Mouse (Mus musculus) liver, embryonic 14.5 days (tissue): Measurements from ENCODE around the gene Zfp13. TPM values are rescaled to one million over a fixed set of nuclear protein-coding genes. Genes with fewer than 3 reads are reported as not detected.

Source experiments
- polyA plus RNA-seq, 2 experiments: library from polyadenylated mRNA; depleted of rRNA in 1 of 2; stranded (reverse) in 1 of 2; unstranded in 1 of 2; fragments of >200 nt; fragmentation: Nextera tagmentation in 1 of 2; extraction: Ambion mirVana in 1 of 2; gene quantifications; 2 replicates each; pipeline versions ENCODE4 v1.2.1 to v1.2.3; 2012 to 2014

The Zfp13 gene
- polyA plus RNA-seq, 2 experiments: 1.3 to 1.9 TPM

Other genes with a start within 250 kb of the Zfp13 start
- gene Vmn2r116, start 214.9 kb downstream of the Zfp13 start, polyA plus RNA-seq (2012; rRNA removed): not detected in 2 replicates
- gene Vmn2r116, start 214.9 kb downstream of the Zfp13 start, polyA plus RNA-seq (2014; fragmentation: Nextera tagmentation; extraction: Ambion mirVana): not detected in 2 replicates
- not detected in 2 replicates for gene Vmn2r117, start 119.8 kb downstream of the Zfp13 start, polyA plus RNA-seq (2012; rRNA removed)
- gene Vmn2r117, start 119.8 kb downstream of the Zfp13 start, polyA plus RNA-seq (2014; fragmentation: Nextera tagmentation; extraction: Ambion mirVana): not detected in 2 replicates
- gene Zfp213, start 35.2 kb downstream of the Zfp13 start, polyA plus RNA-seq (2012; rRNA removed): 3.7 and 4.1 TPM in 2 replicates
- gene Zfp213, start 35.2 kb downstream of the Zfp13 start, polyA plus RNA-seq (2014; fragmentation: Nextera tagmentation; extraction: Ambion mirVana): 4.1 and 4.8 TPM in 2 replicates
- not detected in 2 replicates for gene Zscan10, start 1.4 kb upstream of the Zfp13 start, polyA plus RNA-seq (2012; rRNA removed)
- not detected in 2 replicates for gene Zscan10, start 1.4 kb upstream of the Zfp13 start, polyA plus RNA-seq (2014; fragmentation: Nextera tagmentation; extraction: Ambion mirVana)
- 0.11 and 0.12 TPM in 2 replicates for gene Mmp25, start 45.8 kb upstream of the Zfp13 start, polyA plus RNA-seq (2012; rRNA removed)
- gene Mmp25, start 45.8 kb upstream of the Zfp13 start, polyA plus RNA-seq (2014; fragmentation: Nextera tagmentation; extraction: Ambion mirVana): 0.11 TPM in 1 of 2 replicates, not detected in the other
- gene Bicdl2, start 61.0 kb upstream of the Zfp13 start, polyA plus RNA-seq (2012; rRNA removed): 0.02 TPM in 2 replicates
- gene Bicdl2, start 61.0 kb upstream of the Zfp13 start, polyA plus RNA-seq (2014; fragmentation: Nextera tagmentation; extraction: Ambion mirVana): not detected in 2 replicates
- gene Hcfc1r1, start 74.1 kb upstream of the Zfp13 start, polyA plus RNA-seq (2012; rRNA removed): 11.3 and 15.3 TPM in 2 replicates
- 21.0 and 24.5 TPM in 2 replicates for gene Hcfc1r1, start 74.1 kb upstream of the Zfp13 start, polyA plus RNA-seq (2014; fragmentation: Nextera tagmentation; extraction: Ambion mirVana)
- gene Thoc6, start 74.4 kb upstream of the Zfp13 start, polyA plus RNA-seq (2012; rRNA removed): 14.8 and 17.2 TPM in 2 replicates
- 21.4 and 21.5 TPM in 2 replicates for gene Thoc6, start 74.4 kb upstream of the Zfp13 start, polyA plus RNA-seq (2014; fragmentation: Nextera tagmentation; extraction: Ambion mirVana)
- gene Tnfrsf12a, start 78.0 kb upstream of the Zfp13 start, polyA plus RNA-seq (2012; rRNA removed): 1.4 and 1.7 TPM in 2 replicates
- gene Tnfrsf12a, start 78.0 kb upstream of the Zfp13 start, polyA plus RNA-seq (2014; fragmentation: Nextera tagmentation; extraction: Ambion mirVana): 3.0 and 3.9 TPM in 2 replicates
- gene Cldn6, start 79.8 kb upstream of the Zfp13 start, polyA plus RNA-seq (2012; rRNA removed): 0.64 and 0.68 TPM in 2 replicates
- gene Cldn6, start 79.8 kb upstream of the Zfp13 start, polyA plus RNA-seq (2014; fragmentation: Nextera tagmentation; extraction: Ambion mirVana): 0.15 and 0.50 TPM in 2 replicates
- gene Cldn9, start 84.5 kb upstream of the Zfp13 start, polyA plus RNA-seq (2012; rRNA removed): 0.04 TPM in 2 replicates
- 0.21 TPM in 1 of 2 replicates, not detected in the other for gene Cldn9, start 84.5 kb upstream of the Zfp13 start, polyA plus RNA-seq (2014; fragmentation: Nextera tagmentation; extraction: Ambion mirVana)
- gene 1520401A03Rik, start 123.3 kb upstream of the Zfp13 start, polyA plus RNA-seq (2012; rRNA removed): 0.04 and 0.09 TPM in 2 replicates
- gene 1520401A03Rik, start 123.3 kb upstream of the Zfp13 start, polyA plus RNA-seq (2014; fragmentation: Nextera tagmentation; extraction: Ambion mirVana): not detected in 2 replicates
- 29.6 and 35.0 TPM in 2 replicates for gene Pkmyt1, start 126.8 kb upstream of the Zfp13 start, polyA plus RNA-seq (2012; rRNA removed)
- gene Pkmyt1, start 126.8 kb upstream of the Zfp13 start, polyA plus RNA-seq (2014; fragmentation: Nextera tagmentation; extraction: Ambion mirVana): 21.2 and 24.5 TPM in 2 replicates
- gene Paqr4, start 141.4 kb upstream of the Zfp13 start, polyA plus RNA-seq (2012; rRNA removed): 3.6 and 5.7 TPM in 2 replicates
- 6.4 and 7.2 TPM in 2 replicates for gene Paqr4, start 141.4 kb upstream of the Zfp13 start, polyA plus RNA-seq (2014; fragmentation: Nextera tagmentation; extraction: Ambion mirVana)
- 0.02 and 0.03 TPM in 2 replicates for gene Kremen2, start 146.3 kb upstream of the Zfp13 start, polyA plus RNA-seq (2012; rRNA removed)
- gene Kremen2, start 146.3 kb upstream of the Zfp13 start, polyA plus RNA-seq (2014; fragmentation: Nextera tagmentation; extraction: Ambion mirVana): not detected in 2 replicates
- gene Flywch1, start 172.1 kb upstream of the Zfp13 start, polyA plus RNA-seq (2012; rRNA removed): 4.0 and 4.3 TPM in 2 replicates
- 6.6 and 7.4 TPM in 2 replicates for gene Flywch1, start 172.1 kb upstream of the Zfp13 start, polyA plus RNA-seq (2014; fragmentation: Nextera tagmentation; extraction: Ambion mirVana)
- gene Flywch2, start 186.6 kb upstream of the Zfp13 start, polyA plus RNA-seq (2012; rRNA removed): 0.57 and 0.79 TPM in 2 replicates
- gene Flywch2, start 186.6 kb upstream of the Zfp13 start, polyA plus RNA-seq (2014; fragmentation: Nextera tagmentation; extraction: Ambion mirVana): 0.85 and 1.0 TPM in 2 replicates
- gene Srrm2, start 191.0 kb upstream of the Zfp13 start, polyA plus RNA-seq (2012; rRNA removed): 136 and 152 TPM in 2 replicates
- 107 and 120 TPM in 2 replicates for gene Srrm2, start 191.0 kb upstream of the Zfp13 start, polyA plus RNA-seq (2014; fragmentation: Nextera tagmentation; extraction: Ambion mirVana)
- gene Elob, start 229.6 kb upstream of the Zfp13 start, polyA plus RNA-seq (2012; rRNA removed): 277 and 284 TPM in 2 replicates
- gene Elob, start 229.6 kb upstream of the Zfp13 start, polyA plus RNA-seq (2014; fragmentation: Nextera tagmentation; extraction: Ambion mirVana): 519 and 544 TPM in 2 replicates
- gene Prss33, start 236.6 kb upstream of the Zfp13 start, polyA plus RNA-seq (2012; rRNA removed): 0.04 TPM in 1 of 2 replicates, not detected in the other
- not detected in 2 replicates for gene Prss33, start 236.6 kb upstream of the Zfp13 start, polyA plus RNA-seq (2014; fragmentation: Nextera tagmentation; extraction: Ambion mirVana)
- gene Prss32, start 244.4 kb upstream of the Zfp13 start, polyA plus RNA-seq (2012; rRNA removed): 0.06 TPM in 1 of 2 replicates, not detected in the other
- not detected in 2 replicates for gene Prss32, start 244.4 kb upstream of the Zfp13 start, polyA plus RNA-seq (2014; fragmentation: Nextera tagmentation; extraction: Ambion mirVana)
- gene Prss41, start 244.7 kb upstream of the Zfp13 start, polyA plus RNA-seq (2012; rRNA removed): 0.09 and 0.18 TPM in 2 replicates
- gene Prss41, start 244.7 kb upstream of the Zfp13 start, polyA plus RNA-seq (2014; fragmentation: Nextera tagmentation; extraction: Ambion mirVana): 0.06 TPM in 1 of 2 replicates, not detected in the other